Mouse (Mus musculus): ENCODE data around the gene Ets2. TPM values are rescaled to one million over a fixed set of nuclear protein-coding genes. Genes with fewer than 3 reads are reported as not detected.
"Not testable (repeated sequence)": the region's sequence is repeated elsewhere in the genome, so short reads cannot be mapped to it uniquely, and the experiment has no call there.

Ets2 gene
- polyA plus RNA-seq, 1 experiment from 2014 or later = 110 TPM

DNA sequence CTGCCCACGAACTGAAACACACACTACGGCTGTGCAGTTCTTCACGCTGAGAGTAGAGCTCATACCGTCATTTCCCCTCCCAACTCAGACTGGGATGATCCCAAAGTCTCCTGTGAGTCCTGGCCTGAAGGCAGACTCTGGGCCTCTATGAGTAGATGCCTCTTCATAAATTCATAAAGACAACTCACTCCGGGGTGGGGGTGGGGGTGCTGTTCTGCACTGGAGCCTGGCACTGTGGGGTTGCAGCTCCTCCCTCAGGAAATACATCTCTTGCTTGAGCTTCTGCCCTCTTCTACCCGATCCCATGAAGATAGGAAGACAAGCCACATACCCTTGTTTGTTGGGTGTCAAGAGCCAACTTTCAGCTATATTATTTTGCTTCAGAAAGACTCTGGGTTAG lies 59.9 kb downstream of the Ets2 start:
- 89% methylated on average over 6 of the region's 6 CpGs for WGBS
- Histone ChIP-seq H3K4me1 (peaks cover 3% of the 10 kb centered on the region; the same call in 1 of the 2 replicates), H3K27me3 (ENCODE audit: low read depth, poor library complexity, severe bottlenecking) (no peaks in the 10 kb centered on the region), H3K36me3 (no peaks in the 10 kb centered on the region), H3K9me3 (replicated peaks) (no peaks in the 10 kb centered on the region), H3K4me3 (no peak overlapping the region), H3K27ac (peak overlapping the region; percentile 25; the same call in 1 of the 2 replicates)
- no peak for DNase-seq (ENCODE audit: low spot score)

DNA sequence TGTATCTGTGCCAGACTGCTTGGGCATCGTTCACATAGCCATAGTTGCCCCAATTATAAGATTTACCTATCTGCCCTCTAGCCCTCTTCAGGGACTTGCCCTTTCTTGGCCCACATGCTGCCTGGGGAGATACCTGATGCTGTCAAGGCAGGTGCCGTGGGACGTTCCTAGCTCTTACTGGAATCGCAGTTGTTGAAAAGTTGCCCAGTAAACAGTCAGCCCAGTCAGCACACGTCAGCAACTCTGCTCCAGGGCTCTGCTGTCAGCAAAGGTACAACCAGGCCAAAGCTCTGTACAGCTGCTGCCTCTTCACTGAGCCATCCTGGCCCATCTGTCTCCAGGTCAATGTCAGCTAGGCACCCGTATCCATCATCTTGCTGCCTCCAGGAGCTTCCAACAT lies 61.3 kb downstream of the Ets2 start:
- DNase-seq (ENCODE audit: low spot score) = no peak
- H3K4me1 ChIP-seq = peaks cover 3% of the 10 kb centered on the region; the same call in 1 of the 2 replicates
- no peak overlapping the region for H3K4me3 ChIP-seq
- no peaks in the 10 kb centered on the region for H3K27me3 ChIP-seq (ENCODE audit: low read depth, poor library complexity, severe bottlenecking)
- peak overlapping the region; percentile 53 for H3K27ac ChIP-seq
- no peaks in the 10 kb centered on the region for H3K9me3 ChIP-seq (replicated peaks)
- WGBS = 88% methylated on average over 6 of the region's 6 CpGs
- H3K36me3 ChIP-seq = no peaks in the 10 kb centered on the region

DNA sequence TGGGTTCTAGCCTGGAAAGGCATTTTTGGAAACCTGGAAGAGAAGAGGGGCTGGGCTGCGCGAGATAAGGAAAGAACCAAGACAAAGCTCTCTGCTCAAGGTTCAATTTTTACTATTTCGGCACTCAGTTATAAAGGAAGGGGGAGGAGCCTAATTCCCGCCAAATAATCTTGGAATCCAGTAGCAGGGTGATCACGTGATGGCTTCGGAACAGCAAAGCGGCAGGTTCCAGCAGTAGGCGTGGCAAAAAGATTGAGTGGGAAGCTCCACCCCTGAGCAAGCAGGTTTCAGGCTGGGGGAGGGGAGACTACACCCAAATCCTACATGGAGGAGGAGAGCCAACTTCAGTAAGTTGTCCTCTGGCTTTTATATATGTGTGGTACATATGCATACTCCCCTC lies 62.2 kb downstream of the Ets2 start:
- H3K27ac ChIP-seq; H3K9me3 ChIP-seq (replicated peaks); H3K4me1 ChIP-seq; H3K27me3 ChIP-seq (ENCODE audit: low read depth, poor library complexity, severe bottlenecking); H3K36me3 ChIP-seq; H3K4me3 ChIP-seq; DNase-seq (ENCODE audit: low spot score): not testable (repeated sequence)
- WGBS = 71% methylated on average over 8 of the region's 8 CpGs

DNA sequence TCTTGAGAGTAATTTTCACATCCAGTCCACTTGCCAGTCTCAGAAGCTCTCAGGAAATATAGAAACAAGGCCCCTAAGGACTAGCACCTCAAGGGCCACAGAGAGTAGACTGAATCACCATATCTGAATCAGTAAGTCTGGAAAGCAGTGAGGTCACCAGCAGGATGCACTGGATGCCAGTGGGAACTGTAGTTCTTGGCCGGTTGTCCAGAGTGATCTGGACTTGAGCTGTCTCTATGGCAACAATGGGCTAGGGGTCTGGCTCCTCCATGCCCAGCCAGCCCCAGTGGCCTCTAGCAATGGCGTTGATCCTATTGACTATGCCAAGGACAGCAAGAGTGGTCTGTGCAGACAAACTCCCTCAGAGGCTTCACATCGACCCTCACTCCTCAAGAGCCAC lies 64.3 kb downstream of the Ets2 start:
- Histone ChIP-seq H3K4me1 (peaks cover 25% of the 10 kb centered on the region), H3K27ac (no peak overlapping the region), H3K27me3 (ENCODE audit: low read depth, poor library complexity, severe bottlenecking) (no peaks in the 10 kb centered on the region), H3K9me3 (replicated peaks) (no peaks in the 10 kb centered on the region), H3K36me3 (no peaks in the 10 kb centered on the region), H3K4me3 (no peak overlapping the region)
- DNase-seq (ENCODE audit: low spot score) = no peak
- WGBS = 89% methylated on average over 3 of the region's 3 CpGs

DNA sequence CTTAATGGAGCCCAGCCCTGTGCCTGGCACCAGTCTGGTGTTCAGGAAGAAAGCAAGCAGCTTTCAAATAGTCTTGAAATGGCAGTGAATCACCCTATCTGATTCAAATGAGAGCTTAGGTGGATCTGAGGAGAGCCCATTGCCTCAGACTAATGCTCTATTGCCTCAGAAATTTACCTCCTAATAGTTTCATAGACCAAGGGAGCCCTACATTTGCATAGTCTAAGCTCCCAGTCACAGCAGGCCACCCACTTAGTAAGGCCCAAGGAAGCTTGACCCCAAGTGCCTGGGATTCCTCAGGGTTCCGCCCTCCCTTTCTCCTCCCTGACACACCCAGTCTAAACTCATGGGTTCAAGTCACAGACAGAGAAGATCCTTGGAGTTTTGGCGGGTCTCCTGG lies 65.4 kb downstream of the Ets2 start:
- H3K36me3 ChIP-seq = no peaks in the 10 kb centered on the region
- peak overlapping the region; percentile 46; the same call in 1 of the 2 replicates for H3K27ac ChIP-seq
- H3K4me3 ChIP-seq = no peak overlapping the region
- 78% methylated on average over 2 of the region's 2 CpGs for WGBS
- H3K4me1 ChIP-seq = peaks cover 24% of the 10 kb centered on the region
- no peak for DNase-seq (ENCODE audit: low spot score)
- H3K27me3 ChIP-seq (ENCODE audit: low read depth, poor library complexity, severe bottlenecking) = no peaks in the 10 kb centered on the region
- no peaks in the 10 kb centered on the region for H3K9me3 ChIP-seq (replicated peaks)

DNA sequence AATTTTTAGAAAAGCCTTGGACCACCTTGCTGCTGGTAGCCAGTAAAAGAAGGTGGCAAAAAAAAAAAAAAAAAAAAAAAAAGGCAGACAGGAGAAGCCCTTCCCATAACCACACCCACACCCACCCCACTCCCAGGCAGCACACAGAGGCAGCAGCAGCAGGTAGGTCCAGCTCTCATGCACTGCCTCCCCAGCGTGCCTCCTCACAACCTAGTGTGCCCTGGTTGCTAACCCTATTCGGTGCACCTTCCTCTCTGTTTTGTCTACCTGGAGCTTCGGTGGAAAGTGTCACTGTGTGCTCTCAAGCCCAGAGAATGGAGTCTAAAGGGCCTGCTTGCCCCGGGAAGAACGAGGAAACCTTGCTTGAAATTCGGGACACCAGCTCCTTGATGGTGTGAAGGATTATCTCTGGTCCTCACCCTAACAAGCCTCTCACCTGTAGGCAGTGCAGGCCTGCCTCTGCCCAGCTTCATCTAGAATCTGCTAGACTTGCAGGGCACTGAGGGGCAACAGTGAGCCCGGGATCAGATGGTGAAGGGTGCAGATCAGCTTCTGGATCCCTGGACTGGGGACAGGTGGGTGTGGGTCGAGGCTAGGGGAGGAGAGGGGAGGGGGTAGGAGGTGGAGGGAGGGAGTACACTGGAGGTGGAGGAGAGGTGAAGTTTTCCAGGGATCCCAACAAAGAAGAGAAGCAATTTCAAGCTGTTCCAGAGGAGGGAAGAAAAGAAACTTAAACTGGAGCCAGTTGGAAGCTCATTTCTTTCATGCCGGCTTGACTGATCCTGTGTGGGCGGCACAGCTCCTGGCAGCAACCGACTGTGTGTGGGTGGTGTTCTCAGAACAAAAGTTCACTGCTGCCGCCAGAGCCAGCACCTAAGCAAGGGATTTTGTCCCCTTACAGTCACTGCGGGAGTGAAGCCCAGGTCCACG lies 67.5 kb downstream of the Ets2 start:
- WGBS = 51% methylated on average over 14 of the region's 14 CpGs
- H3K4me1 ChIP-seq = peaks cover 32% of the 10 kb centered on the region

DNA sequence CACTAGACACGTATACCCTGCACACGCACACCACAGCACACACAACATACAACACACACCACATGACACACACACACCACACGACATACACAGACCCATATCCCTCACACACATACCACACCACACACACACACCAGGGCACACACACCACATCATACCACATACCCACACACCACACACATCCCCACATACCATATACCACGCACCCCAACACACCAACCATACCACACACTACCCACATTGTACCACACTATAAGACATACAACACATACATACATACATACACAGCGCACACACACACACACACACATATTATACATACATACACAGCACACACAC lies 68.1 kb downstream of the Ets2 start:
- no peaks in the 10 kb centered on the region for H3K36me3 ChIP-seq
- no peaks in the 10 kb centered on the region for H3K9me3 ChIP-seq (replicated peaks)
- DNase-seq (ENCODE audit: low spot score) = no peak
- H3K27ac ChIP-seq = peak overlapping the region; percentile 75
- WGBS = 93% methylated on average over 5 of the region's 5 CpGs
- H3K4me1 ChIP-seq = peaks cover 32% of the 10 kb centered on the region
- no peaks in the 10 kb centered on the region for H3K27me3 ChIP-seq (ENCODE audit: low read depth, poor library complexity, severe bottlenecking)
- H3K4me3 ChIP-seq = no peak overlapping the region

More for the DNA sequence above, 67.5 kb downstream of the Ets2 start:
- Histone ChIP-seq H3K27me3 (ENCODE audit: low read depth, poor library complexity, severe bottlenecking) (no peaks in the 10 kb centered on the region), H3K27ac (peak overlapping the region; percentile 75), H3K9me3 (replicated peaks) (no peaks in the 10 kb centered on the region), H3K36me3 (no peaks in the 10 kb centered on the region), H3K4me3 (no peak overlapping the region)
- DNase-seq (ENCODE audit: low spot score) = no peak

DNA sequence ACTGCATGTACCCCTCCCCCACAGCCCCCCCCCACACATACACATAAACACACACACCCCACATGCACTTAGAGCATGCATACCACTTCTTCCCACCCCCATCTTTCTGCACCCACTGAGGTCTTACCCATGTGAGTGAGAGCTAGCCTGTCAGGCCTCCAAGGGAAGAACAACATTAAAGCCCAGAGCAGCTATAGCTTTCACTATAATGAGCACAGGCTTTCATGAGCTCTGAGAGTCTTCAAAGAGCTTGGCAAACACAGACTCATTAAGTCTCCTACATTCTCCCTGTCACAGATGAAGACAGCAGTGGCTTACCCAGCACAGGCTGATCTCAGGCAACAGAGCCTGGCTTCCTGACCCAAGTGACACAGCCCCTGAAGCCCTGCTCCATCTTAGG lies 68.5 kb downstream of the Ets2 start:
- Histone ChIP-seq H3K27me3 (ENCODE audit: low read depth, poor library complexity, severe bottlenecking) (no peaks in the 10 kb centered on the region), H3K4me3 (no peak overlapping the region)
- no peak for DNase-seq (ENCODE audit: low spot score)

More for the DNA sequence above, 68.5 kb downstream of the Ets2 start:
- peaks cover 32% of the 10 kb centered on the region for H3K4me1 ChIP-seq
- H3K9me3 ChIP-seq (replicated peaks) = no peaks in the 10 kb centered on the region
- H3K27ac ChIP-seq = peak overlapping the region; percentile 42; the same call in 1 of the 2 replicates
- H3K36me3 ChIP-seq = no peaks in the 10 kb centered on the region

Other genes with a start within 250 kb of the Ets2 start
- gene Erg, start 115.5 kb upstream of the Ets2 start, polyA plus RNA-seq (2016; fragmentation: Nextera tagmentation; extraction: Ambion mirVana) = 6.1 and 6.8 TPM in 2 replicates

Measured in limb, embryonic 10.5 days (tissue).